Comparison of ENCODE assay signal across 8 mouse cellular contexts in the genomic region with DNA sequence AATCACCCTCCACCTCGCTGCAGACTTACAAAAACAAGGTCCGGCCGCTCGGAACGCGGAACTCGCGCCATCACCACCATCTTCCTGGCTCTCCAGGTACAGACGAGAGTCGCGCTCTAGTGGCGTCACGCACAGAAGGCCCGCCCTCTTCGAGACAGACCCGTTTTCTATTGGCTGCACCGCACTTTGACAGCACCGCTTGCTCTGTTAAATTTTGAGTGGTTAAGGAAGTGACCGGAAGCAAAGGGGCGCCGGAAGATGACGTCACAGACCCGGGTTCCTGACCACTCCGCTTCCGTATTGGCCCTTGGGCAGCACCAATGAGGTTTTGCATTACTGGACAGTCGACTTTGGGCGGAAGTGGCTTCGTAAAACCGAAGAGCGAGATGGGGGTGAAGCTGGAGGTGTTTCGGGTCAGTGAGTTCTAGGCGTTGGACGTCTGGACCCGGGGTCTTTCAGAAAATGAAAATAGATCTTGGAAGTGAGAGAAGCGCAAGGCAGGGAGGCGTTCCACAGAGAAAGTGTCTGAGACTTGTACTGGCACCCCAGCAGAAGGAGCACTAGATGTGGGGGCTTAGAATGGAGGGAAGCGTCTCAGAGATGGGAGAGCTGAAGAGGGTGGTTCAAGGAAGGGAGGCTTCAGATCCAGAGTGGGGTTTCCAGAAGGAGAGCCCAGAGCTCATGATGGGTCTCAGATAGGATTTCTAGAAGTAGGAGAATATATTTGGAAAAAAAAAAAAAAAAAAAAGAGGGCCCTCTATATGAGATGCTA. TPM values are rescaled to one million over a fixed set of nuclear protein-coding genes. Genes with fewer than 3 reads are reported as not detected.
DNase-seq lines count a peak whose midpoint lies in the region; ATAC-seq and TF ChIP-seq lines count a peak whose summit lies in the region.

Gene Xab2 (minus strand): TSS at position 118 of the 772 bp plus-strand sequence.
Gene Pet100 (plus strand): TSS at position 350 of the 772 bp plus-strand sequence.

- TF ChIP-seq POLR2A in testis, adult 2 months (IDR thresholded peaks at IDR 0.05; ENCODE audit: control insufficient read depth, low read depth, low read length) = peak; percentile 91

- no peak; the same call in 1 of the 2 replicates for TF ChIP-seq EP300 in heart, postnatal 0 days (IDR thresholded peaks at IDR 0.05; ENCODE audit: low read depth)

- peaks cover 32% of the 10 kb centered on the region for H3K4me1 ChIP-seq in E14TG2a.4 (replicated peaks; ENCODE audit: low read depth, low read length)
- peaks cover 23% of the 10 kb centered on the region for H3K4me1 ChIP-seq in forebrain, embryonic 12.5 days
- peaks cover 12% of the 10 kb centered on the region for H3K4me1 ChIP-seq in heart, postnatal 0 days (ENCODE audit: control insufficient read depth, insufficient read depth)
- peaks cover 17% of the 10 kb centered on the region for H3K4me1 ChIP-seq in liver, embryonic 16.5 days (ENCODE audit: control insufficient read depth, low read depth, low read length)
- peaks cover 26% of the 10 kb centered on the region for H3K4me1 ChIP-seq in neural tube, embryonic 13.5 days (replicated peaks)
- H3K4me1 ChIP-seq in testis, adult 2 months (ENCODE audit: control insufficient read depth, insufficient read depth, low read length) = peaks cover 4% of the 10 kb centered on the region

- peak; percentile 100 for DNase-seq in c-Kit-positive CD71-positive TER-119-positive erythroid progenitor cells, embryonic 14.5 days (ENCODE audit: low spot score)
- DNase-seq in heart, postnatal 0 days (ENCODE audit: low spot score) = peak; percentile 98
- peak; percentile 99 for DNase-seq in kidney, postnatal 4 days

- H3K9ac ChIP-seq in forebrain, embryonic 12.5 days = peak within 1 kb of the TSS; percentile 76
- H3K9ac ChIP-seq in heart, postnatal 0 days (replicated peaks; ENCODE audit: low read depth, low read length) = peak within 1 kb of the TSS; percentile 75
- H3K9ac ChIP-seq in liver, embryonic 16.5 days (ENCODE audit: low read depth, low read length) = peak within 1 kb of the TSS; percentile 79
- H3K9ac ChIP-seq in neural tube, embryonic 13.5 days = peak within 1 kb of the TSS; percentile 85

- H3K4me2 ChIP-seq in forebrain, embryonic 12.5 days = peak within 1 kb of the TSS; percentile 87
- H3K4me2 ChIP-seq in heart, postnatal 0 days (ENCODE audit: low read depth, low read length) = peak within 1 kb of the TSS; percentile 93
- peak within 1 kb of the TSS; percentile 85 for H3K4me2 ChIP-seq in liver, embryonic 16.5 days (ENCODE audit: low read depth, low read length)
- peak within 1 kb of the TSS; percentile 79 for H3K4me2 ChIP-seq in neural tube, embryonic 13.5 days

- WGBS in forebrain, embryonic 12.5 days = under 1% methylated on average over 37 of the region's 37 CpGs
- under 1% methylated on average over 37 of the region's 37 CpGs for WGBS in heart, postnatal 0 days
- WGBS in liver, embryonic 16.5 days (ENCODE audit: insufficient replicate concordance) = under 1% methylated on average over 37 of the region's 37 CpGs
- WGBS in neural tube, embryonic 13.5 days = under 1% methylated on average over 37 of the region's 37 CpGs

- H3K9me3 ChIP-seq in E14TG2a.4 (ENCODE audit: low read length) = no peaks in the 10 kb centered on the region
- H3K9me3 ChIP-seq in forebrain, embryonic 12.5 days = no peaks in the 10 kb centered on the region
- no peaks in the 10 kb centered on the region for H3K9me3 ChIP-seq in heart, postnatal 0 days (replicated peaks; ENCODE audit: control insufficient read depth, low read length)
- no peaks in the 10 kb centered on the region for H3K9me3 ChIP-seq in liver, embryonic 16.5 days (replicated peaks; ENCODE audit: control insufficient read depth, low read length)
- no peaks in the 10 kb centered on the region for H3K9me3 ChIP-seq in neural tube, embryonic 13.5 days

- H3K27me3 ChIP-seq in E14TG2a.4 (ENCODE audit: insufficient read depth, low read length) = no peaks in the 10 kb centered on the region
- H3K27me3 ChIP-seq in forebrain, embryonic 12.5 days = no peaks in the 10 kb centered on the region
- H3K27me3 ChIP-seq in heart, postnatal 0 days (ENCODE audit: control insufficient read depth, insufficient read depth, low read length) = no peaks in the 10 kb centered on the region
- no peaks in the 10 kb centered on the region for H3K27me3 ChIP-seq in liver, embryonic 16.5 days (ENCODE audit: control insufficient read depth, insufficient read depth, low read depth, low read length)
- H3K27me3 ChIP-seq in neural tube, embryonic 13.5 days = no peaks in the 10 kb centered on the region
- no peaks in the 10 kb centered on the region for H3K27me3 ChIP-seq in testis, adult 2 months (ENCODE audit: control insufficient read depth, insufficient read depth, low read length)

- TF ChIP-seq CTCF in E14TG2a.4 (conservative IDR thresholded peaks at IDR 0.05; ENCODE audit: low read length) = no peak
- no peak for TF ChIP-seq CTCF in heart, postnatal 0 days (IDR thresholded peaks at IDR 0.05; ENCODE audit: low read depth)
- no peak for TF ChIP-seq CTCF in testis, adult 2 months (IDR thresholded peaks at IDR 0.05; ENCODE audit: control insufficient read depth, insufficient read depth, insufficient replicate concordance, low read depth, low read length)

- H3K4me3 ChIP-seq in E14TG2a.4 (replicated peaks; ENCODE audit: low read length) = peak within 1 kb of the TSS; percentile 97
- peak within 1 kb of the TSS; percentile 85 for H3K4me3 ChIP-seq in forebrain, embryonic 12.5 days (replicated peaks)
- H3K4me3 ChIP-seq in heart, postnatal 0 days (ENCODE audit: low read depth, low read length) = peak within 1 kb of the TSS; percentile 74
- H3K4me3 ChIP-seq in liver, embryonic 16.5 days (ENCODE audit: low read depth, low read length) = peak within 1 kb of the TSS; percentile 89
- peak within 1 kb of the TSS; percentile 85 for H3K4me3 ChIP-seq in neural tube, embryonic 13.5 days
- peak within 1 kb of the TSS; percentile 98 for H3K4me3 ChIP-seq in testis, adult 2 months (ENCODE audit: control insufficient read depth, low read depth, low read length)

- H3K27ac ChIP-seq in forebrain, embryonic 12.5 days = no peak within 1 kb of the TSS
- no peak within 1 kb of the TSS for H3K27ac ChIP-seq in heart, postnatal 0 days (ENCODE audit: low read depth)
- H3K27ac ChIP-seq in liver, embryonic 16.5 days (ENCODE audit: low read length) = peak within 1 kb of the TSS; percentile 47
- H3K27ac ChIP-seq in neural tube, embryonic 13.5 days (replicated peaks) = no peak within 1 kb of the TSS
- H3K27ac ChIP-seq in testis, adult 2 months (ENCODE audit: control insufficient read depth, insufficient read depth, low read depth, low read length) = peak within 1 kb of the TSS; percentile 83

- ATAC-seq in forebrain, embryonic 12.5 days (ENCODE audit: low FRiP score) = peak; percentile 98
- peak; percentile 98 for ATAC-seq in heart, postnatal 0 days (ENCODE audit: insufficient read depth, low read depth)
- peak; percentile 99 for ATAC-seq in liver, embryonic 16.5 days (ENCODE audit: low read depth)
- peak; percentile 97 for ATAC-seq in neural tube, embryonic 13.5 days (ENCODE audit: low read depth)

- H3K36me3 ChIP-seq in E14TG2a.4 (ENCODE audit: insufficient read depth, low read length) = peaks cover 48% of the 10 kb centered on the region
- peaks cover 21% of the 10 kb centered on the region for H3K36me3 ChIP-seq in forebrain, embryonic 12.5 days (replicated peaks)
- H3K36me3 ChIP-seq in heart, postnatal 0 days (replicated peaks; ENCODE audit: control insufficient read depth, insufficient read depth, low read length) = peaks cover 20% of the 10 kb centered on the region
- peaks cover 17% of the 10 kb centered on the region for H3K36me3 ChIP-seq in liver, embryonic 16.5 days (ENCODE audit: control insufficient read depth, insufficient read depth)
- H3K36me3 ChIP-seq in neural tube, embryonic 13.5 days = peaks cover 22% of the 10 kb centered on the region
- H3K36me3 ChIP-seq in testis, adult 2 months (ENCODE audit: control insufficient read depth, insufficient read depth, low read length) = 0 out of 2 replicates have a peak, but pooled peaks cover 2% of the 10 kb centered on the region

RNA-seq across cellular contexts. Expression of gene Xab2, which starts in this region (rescaled TPM):
- 65.8 and 68.7 TPM in 2 replicates for polyA plus RNA-seq in forebrain, embryonic 12.5 days (2016; fragmentation: Nextera tagmentation; extraction: Ambion mirVana)
- total RNA-seq in heart, postnatal 0 days (2014; rRNA removed; ENCODE audit: low replicate concordance) = 26.8 and 27.0 TPM in 2 replicates
- 20.0 TPM in 2 replicates for polyA plus RNA-seq in heart, postnatal 0 days (2015; fragmentation: Nextera tagmentation; extraction: Ambion mirVana)
- polyA plus RNA-seq in liver, embryonic 16.5 days (2015; fragmentation: Nextera tagmentation; extraction: Ambion mirVana) = 25.4 and 25.7 TPM in 2 replicates
- polyA plus RNA-seq in neural tube, embryonic 13.5 days (2015; fragmentation: Nextera tagmentation; extraction: Ambion mirVana) = 52.8 and 54.7 TPM in 2 replicates
- polyA plus RNA-seq in testis, adult 2 months (2012; rRNA removed) = 58.6 and 65.9 TPM in 2 replicates

RNA-seq across cellular contexts. Expression of gene Pet100, which starts in this region (rescaled TPM):
- 115 and 121 TPM in 2 replicates for polyA plus RNA-seq in forebrain, embryonic 12.5 days (2016; fragmentation: Nextera tagmentation; extraction: Ambion mirVana)
- 2.4 and 14.4 TPM in 2 replicates for total RNA-seq in heart, postnatal 0 days (2014; rRNA removed; ENCODE audit: low replicate concordance)
- polyA plus RNA-seq in heart, postnatal 0 days (2015; fragmentation: Nextera tagmentation; extraction: Ambion mirVana) = 112 and 121 TPM in 2 replicates
- polyA plus RNA-seq in liver, embryonic 16.5 days (2015; fragmentation: Nextera tagmentation; extraction: Ambion mirVana) = 76.2 and 80.9 TPM in 2 replicates
- polyA plus RNA-seq in neural tube, embryonic 13.5 days (2015; fragmentation: Nextera tagmentation; extraction: Ambion mirVana) = 111 and 122 TPM in 2 replicates
- polyA plus RNA-seq in testis, adult 2 months (2012; rRNA removed) = 23.6 and 31.5 TPM in 2 replicates

Comparison
In these comparisons a context has a peak if more than half of its experiments do, and no peak if none do; other contexts are left out.
1. H3K27ac ChIP-seq: peak in liver, embryonic 16.5 days (single experiment) and testis, adult 2 months (single experiment); none in forebrain, embryonic 12.5 days (single experiment), heart, postnatal 0 days (single experiment) and neural tube, embryonic 13.5 days (single experiment).
2. Peak in every context shown above with its lines, with median percentiles within 50 percentile points of each other: H3K4me3 ChIP-seq, DNase-seq, ATAC-seq, H3K4me2 ChIP-seq and H3K9ac ChIP-seq.